Mouse (Mus musculus): ENCODE data around the gene Scnn1g. TPM values are rescaled to one million over a fixed set of nuclear protein-coding genes. Genes with fewer than 3 reads are reported as not detected.

The Scnn1g gene
- not detected for polyA plus RNA-seq (2017; shearing (Covaris generic))

DNA sequence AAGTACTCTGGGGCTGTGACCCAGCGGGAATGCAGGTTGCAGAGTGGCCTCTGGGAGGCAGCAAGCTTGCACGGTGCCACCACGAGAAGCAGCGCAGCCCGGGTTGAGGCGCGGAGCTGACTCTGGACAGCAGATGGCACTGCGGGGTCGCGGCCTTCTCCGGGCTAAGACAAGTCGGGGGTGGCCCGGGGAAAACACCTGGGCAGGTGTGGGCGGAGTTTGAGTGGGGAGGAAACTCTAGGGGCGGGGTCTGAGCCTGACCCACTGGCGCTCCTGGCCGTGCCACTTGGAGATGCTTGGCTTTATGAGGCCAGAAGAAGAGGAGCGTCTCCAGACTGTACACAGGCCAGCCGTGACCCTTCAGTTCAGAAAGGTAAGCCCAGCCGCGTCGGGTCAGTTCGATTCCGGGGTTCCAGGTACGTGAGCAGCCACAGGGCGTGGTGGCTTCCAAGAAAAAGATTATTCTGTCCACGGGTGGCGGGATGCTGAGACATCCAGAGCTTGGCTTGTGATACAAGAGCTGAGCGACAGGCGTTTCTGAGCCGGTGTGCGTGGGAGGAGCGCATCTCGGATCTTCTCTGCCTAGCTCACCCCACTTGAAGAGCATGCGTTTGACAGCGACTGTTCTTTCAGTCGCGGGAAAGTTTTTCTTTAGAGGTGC, at the start of gene Scnn1g:
Gene Scnn1g (plus strand): TSS at position 309 of the 661 bp plus-strand sequence.

DNA sequence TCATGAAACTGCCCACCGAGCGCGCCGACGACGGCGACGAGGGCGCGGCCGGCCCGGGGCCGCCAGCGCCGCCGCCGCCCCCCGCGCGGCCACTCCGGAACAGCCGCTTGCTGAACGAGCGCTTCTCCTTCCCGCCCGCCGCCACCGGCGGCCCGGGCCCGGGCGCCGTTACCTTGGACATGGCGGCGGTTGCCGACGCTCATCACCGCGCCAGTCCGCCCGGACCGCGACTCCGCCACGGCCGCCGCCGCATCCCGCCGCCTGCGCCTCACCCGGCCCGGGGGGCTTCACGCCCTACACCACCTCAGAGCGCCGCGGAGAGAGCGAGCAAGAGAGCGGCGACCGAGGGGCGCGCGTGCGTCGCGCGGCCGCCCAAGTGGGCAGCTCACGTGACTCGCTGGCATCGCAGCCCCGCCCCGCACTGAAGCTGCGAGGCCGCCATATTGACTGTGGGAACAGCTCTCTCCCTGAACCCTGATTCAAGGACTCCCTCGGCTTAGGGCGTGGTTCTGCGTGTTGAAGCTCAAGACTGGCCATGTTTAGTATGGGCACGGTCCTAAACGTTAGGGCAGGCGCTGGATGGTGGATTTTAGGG, 27.1 kb upstream of the Scnn1g start, which contains the start of gene Usp31:
Gene Usp31 (minus strand): TSS at position 181 of the 595 bp plus-strand sequence.

Other genes with a start within 250 kb of the Scnn1g start
- 13.6 TPM for gene Usp31, start 27.2 kb upstream of the Scnn1g start, polyA plus RNA-seq (2017; shearing (Covaris generic))
- not detected for gene Scnn1b, start 130.6 kb downstream of the Scnn1g start, polyA plus RNA-seq (2017; shearing (Covaris generic))
- gene Cog7, start 247.2 kb downstream of the Scnn1g start, polyA plus RNA-seq (2017; shearing (Covaris generic)), result 10.2 TPM